Mouse (Mus musculus) kidney, adult 11 months (tissue): Measurements from ENCODE around the gene H2-D1.
"Not testable (repeated sequence)": the region's sequence is repeated elsewhere in the genome, so short reads cannot be mapped to it uniquely, and the experiment has no call there.

Experiments
- DNase-seq: peaks from one replicate; pipeline ENCODE4 v3.0.0; 2022

H2-D1 gene

DNA sequence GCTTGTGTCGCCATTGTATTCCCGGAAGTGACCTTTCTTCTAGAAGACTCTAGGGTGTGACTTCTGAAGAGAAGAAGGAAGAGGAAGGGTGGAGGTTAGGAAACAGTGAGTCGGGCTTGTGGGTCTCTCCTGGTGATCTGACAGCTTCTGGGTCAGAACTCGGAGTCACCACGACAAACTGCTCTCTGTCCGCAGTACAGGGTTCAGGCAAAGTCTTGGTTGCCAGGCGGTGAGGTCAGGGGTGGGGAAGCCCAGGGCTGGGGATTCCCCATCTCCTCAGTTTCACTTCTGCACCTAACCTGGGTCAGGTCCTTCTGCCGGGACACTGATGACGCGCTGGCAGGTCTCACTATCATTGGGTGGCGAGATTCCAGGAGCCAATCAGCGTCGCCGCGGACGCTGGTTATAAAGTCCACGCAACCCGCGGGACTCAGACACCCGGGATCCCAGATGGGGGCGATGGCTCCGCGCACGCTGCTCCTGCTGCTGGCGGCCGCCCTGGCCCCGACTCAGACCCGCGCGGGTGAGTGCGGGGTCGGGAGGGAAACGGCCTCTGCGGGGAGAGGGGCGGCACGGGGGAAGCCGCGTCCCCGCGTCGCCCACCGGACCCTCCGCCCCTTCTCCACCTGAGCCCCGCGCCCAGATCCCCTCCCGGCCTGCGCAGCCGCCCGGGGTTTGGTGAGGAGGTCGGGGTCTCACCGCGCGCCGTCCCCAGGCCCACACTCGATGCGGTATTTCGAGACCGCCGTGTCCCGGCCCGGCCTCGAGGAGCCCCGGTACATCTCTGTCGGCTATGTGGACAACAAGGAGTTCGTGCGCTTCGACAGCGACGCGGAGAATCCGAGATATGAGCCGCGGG is at the start of gene H2-D1:
H2-D1 (plus strand) TSS at position 67 of the 859 bp plus-strand sequence.
- peak; percentile 96 for DNase-seq

DNA sequence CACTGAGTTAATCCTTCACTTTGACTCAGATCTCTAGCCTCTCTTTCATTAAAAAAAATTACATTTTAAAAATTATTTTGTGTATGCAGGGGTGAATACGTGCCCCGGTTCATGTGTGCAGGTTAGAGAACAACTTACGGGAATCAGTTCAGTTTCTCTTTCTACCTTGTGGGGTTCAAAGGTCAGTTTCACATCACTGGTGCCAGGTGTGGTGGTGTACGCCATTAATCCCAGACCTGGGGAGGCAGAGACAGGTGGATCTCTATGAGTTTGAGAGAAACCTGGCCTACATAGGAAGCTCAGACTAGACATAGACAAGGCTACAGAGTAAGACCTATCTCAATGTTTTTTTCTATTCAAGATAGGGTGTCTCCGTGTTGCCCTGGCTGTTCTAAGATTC is 49.5 kb upstream of the H2-D1 start:
- no peak for DNase-seq

DNA sequence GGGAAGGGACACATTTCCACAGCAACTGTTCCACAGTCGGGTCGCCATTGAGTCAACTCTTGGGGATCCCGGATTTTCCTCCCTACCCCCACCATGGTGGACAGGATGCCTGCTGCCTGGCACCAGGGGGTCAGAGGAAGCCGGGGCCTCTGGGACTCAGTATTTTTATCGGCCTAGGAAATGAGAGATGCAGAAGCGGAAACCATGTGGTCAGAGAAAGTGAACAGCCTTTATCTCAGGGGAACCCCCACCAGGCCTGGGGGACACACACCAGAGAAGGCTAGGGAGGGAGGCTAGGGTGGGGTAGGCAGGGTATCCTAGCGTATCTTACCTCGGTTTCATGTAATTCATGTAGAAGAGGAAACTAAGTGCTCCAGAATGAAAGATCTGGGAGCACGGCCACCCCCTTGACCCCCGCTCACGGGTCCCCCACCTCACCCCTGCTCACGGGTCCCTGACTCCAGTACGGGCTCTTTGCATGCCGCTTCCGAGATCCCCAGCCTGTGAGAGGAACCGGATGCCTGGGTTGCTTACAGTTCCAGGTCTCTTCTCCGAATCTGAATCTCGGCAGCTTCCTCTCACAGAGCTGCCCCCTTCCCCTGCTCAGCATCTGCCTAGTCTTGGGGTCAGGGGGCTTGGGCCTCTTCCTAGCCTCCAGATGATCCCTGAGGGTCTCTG is 43.9 kb upstream of the H2-D1 start:
- DNase-seq, result peak; percentile 43

- no peak for DNase-seq
These were observed 42.9 kb upstream of the H2-D1 start for GRCm38 (mm10) chr17:35219601-35220041.

DNA sequence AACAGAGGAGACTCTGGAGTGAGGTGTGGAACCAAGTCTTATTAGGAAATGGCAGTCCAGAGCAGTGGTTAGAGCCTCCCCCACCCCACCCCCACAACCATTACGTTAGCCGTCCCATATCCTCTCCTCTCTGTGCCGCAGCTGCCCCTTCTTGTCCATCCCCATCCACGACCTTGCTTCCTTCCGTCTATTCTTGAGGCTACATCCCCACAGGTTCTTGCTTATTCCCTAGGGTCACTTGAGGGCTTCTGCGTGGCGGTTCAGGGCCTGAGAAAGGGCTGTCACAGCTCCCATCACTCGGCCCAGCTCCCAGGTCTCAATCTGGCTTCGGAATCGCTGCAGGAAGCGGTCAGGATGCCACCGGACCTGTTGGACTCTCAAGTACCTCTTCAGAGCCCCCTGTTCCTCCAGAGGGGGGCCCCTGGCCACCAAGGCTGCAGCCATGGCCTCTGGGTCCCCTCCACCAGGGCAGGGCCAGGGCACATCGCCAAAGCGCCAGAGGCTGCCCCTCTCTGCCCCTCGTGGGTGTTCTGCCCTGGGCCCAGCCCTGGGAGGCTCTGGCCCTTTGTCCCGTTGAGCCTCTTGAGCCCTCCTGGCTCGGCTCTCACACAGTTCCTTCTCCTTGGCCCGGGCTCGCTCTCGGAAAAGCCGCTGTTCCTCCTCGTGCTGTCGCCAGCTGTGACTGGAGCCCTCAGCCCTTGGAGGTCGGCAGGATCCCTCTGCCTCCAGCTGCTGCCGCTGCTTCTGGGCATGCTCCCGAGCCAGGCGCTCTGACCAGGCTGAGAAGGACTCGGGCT is 42.2 kb upstream of the H2-D1 start, which contains the start of gene Gm16181:
Gm16181 (plus strand) TSS at position 679 of the 797 bp plus-strand sequence.
- DNase-seq, result no peak

DNA sequence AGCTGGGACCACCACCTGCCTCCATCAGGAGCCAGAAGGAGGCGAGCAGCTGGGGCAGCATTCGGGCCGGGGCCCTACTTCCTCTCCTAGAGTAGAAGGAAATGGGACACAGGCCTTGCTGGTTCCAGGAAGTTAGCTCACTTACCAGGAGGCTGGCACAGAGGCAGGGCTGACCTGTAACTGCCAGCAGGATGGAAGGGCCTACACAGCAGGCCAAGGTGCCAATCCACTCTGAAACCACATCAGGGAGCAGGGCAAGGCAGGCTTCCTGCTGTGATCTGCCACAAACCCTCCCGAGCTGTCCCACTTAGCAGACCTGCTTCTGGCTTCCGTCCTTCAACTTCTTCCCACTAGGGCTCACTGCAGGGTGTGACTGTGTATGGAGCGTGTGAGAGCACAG is 40.2 kb upstream of the H2-D1 start:
- DNase-seq, result no peak

DNA sequence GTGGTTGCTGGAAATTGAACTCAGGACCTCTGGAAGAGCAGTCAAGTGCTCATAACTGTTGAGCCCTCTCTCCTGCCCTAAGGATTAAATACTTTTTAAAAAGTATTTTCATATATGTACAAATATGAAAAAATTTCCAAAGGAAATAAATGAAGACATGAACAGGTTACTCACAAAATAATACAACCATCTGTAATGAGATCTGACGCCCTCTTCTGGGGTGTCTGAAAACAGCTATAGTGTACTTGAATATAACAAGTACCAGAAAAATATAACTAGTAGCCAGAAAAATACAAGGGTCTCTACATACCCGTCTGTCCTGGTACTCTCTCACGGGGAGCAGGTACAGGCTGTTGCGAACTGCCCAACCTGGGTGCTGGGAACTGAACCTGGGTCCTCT is 37.9 kb upstream of the H2-D1 start:
- no peak for DNase-seq

DNA sequence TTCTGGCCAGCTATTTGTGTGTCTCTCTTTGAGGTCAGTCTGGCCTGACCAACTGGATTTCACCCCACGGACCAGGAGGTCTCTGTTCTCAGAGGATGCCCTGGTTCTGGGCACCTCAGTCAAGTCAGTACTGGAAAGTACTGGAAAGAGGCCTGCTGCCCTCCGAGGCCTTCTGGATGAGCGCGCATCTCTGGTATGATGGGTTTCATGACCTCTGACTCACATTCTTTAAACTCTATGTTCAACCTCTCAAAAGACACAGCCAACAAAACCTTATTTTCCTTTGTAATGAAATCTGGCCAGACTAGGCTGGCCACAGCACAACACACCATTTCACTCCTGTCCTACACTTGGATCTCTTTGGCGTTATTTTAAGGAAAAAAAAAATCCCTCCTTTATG is 37.1 kb upstream of the H2-D1 start:
- no peak for DNase-seq

- no peak for DNase-seq
These were observed 35.9 kb upstream of the H2-D1 start for GRCm38 (mm10) chr17:35226561-35227046.

- DNase-seq, result no peak
These were observed 31.5 kb upstream of the H2-D1 start for GRCm38 (mm10) chr17:35231022-35231421.

GRCm38 (mm10) chr17:35232043-35232442 is 30.5 kb upstream of the H2-D1 start:
- DNase-seq, result peak; percentile 69

DNA sequence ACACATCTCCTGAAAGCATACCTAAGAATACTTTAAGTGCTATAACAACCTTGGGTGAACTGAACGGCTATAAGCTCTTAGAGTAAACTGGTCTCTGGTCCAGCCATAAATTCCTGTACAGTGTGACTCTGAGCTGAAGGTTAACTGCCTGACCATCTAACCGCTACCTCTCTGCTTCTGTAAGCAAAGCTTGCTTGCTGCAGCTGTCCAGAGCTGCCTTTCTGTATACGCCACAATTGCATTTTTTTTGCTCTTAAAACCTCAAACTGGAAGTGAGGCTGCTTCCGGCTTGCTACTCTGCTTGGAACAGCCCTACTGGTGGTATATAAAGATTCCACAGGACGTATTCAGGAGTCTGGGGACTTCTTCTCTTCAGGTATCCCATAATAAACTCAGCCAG is 29.9 kb upstream of the H2-D1 start:
- DNase-seq, result no peak

DNA sequence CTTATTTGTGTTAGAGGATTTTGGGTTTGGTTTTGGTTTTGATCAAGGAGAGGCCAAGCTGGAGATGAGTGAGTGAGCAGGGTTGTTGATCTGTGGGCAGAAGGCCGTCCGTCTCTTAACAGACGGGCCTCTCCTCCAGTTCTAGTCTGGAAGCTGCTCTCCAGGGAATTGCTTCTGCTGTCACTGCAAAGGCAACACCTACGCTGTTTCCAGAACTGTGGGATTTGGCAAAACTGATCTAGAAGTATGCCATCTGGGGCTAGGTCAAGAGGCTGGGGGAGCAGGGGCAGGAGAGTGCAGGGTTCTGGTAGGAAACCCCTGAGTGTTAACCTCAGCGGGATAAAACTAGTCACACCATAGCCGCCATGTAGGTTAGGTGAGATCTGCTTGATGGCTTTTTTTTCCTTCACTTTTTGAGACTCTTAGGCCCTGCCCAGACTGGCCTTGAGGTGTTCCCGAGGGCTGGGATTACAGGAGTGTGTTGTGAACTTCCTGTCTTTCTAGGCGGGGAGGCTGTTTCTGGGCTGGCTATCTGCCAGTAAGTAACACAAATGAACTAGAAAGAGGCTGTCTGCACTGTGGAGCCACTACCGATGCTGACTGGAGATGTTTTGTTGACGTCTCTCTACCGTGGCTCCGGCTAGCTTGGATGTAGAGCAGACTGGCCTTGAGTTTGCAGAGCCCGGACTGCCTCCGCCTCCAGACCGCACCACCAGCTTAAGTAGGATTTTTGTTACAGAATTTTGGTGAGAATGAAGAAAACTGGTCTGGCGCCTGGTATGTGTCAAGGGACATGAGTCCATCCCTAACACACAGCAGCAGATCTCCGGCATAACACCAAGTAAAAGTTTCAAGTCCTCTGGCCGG is 29.2 kb upstream of the H2-D1 start, which contains the start of gene Atp6v1g2:
Atp6v1g2 (plus strand) TSS at position 547 of the 867 bp plus-strand sequence.
- DNase-seq, result no peak

DNA sequence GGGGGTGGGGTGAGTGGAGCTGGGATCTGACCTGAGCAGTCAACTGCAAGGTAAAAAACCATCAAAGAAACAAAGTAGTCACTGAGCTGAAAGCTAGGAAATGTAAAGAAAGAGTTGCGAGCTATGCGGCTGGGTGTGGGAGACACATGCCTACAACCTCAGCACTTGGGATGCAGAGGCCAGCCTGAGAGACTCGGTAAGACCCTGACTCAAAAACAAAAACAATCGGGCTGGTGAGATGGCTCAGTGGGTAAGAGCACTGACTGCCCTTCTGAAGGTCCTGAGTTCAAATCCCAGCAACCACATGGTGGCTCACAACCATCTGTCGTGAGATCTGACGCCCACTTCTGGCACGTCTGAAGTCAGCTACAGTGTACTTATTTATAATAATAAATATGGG is 28.4 kb upstream of the H2-D1 start:
- not testable (repeated sequence) for DNase-seq

DNA sequence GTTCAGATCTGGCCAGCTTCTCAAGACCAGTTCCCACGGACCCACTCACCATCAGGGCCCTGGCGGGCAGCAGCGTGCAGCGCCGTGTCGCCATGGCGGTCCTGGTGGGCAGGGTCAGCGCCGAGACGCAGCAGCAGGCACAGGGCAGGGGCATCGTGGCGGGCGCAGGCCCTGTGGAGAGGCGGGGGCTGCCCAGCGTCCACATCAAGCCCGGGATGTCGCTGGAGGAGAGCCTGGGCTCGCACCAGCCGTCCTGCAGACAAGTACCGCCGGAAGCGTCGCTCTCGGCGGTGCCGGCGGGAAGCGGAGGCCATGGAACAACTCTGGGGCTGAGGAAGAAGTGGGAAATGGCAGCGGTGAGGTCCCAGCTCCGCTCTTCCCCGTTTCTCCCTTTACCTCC is 27.6 kb upstream of the H2-D1 start:
- DNase-seq, result peak; percentile 36

DNA sequence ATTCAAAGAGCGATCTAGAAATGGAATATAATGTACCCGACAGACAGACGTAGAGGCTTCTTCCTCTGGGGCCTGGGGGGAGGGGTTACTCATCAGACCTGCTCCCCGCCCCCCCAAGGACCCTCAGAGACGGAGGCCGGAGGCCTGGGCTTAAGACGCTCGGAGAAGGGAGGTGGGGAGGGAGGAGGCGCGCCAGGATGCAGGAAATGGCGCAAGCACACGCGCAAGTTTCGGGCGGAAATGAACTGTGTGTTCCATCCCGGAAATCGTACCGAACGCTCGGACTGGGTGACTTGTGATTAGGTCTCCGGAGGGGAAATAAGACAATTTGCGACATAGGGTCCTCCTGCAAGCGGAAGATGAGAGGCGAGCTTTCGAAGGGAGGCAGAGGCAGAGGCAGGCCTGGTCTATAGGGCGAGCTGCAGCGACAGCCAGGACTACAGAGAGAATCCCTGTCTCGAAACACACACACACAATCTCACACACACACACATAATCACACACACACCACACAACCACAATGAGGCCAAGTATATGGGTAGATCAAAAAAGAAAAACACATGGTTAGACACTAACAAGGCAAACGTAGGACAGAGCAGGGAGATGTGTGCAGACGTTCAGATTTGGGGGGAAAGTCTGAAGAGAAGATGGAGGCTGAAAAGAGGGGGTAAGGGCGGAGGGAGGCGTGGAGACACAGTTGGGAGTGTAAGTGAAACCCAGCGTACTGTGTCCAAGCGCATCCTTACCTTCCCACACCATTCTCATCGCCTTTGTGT is 26.7 kb upstream of the H2-D1 start, which contains the start of gene Nfkbil1:
Nfkbil1 (minus strand) TSS at position 179 of the 776 bp plus-strand sequence.
- DNase-seq, result peak; percentile 92

GRCm38 (mm10) chr17:35236390-35236746 is 26.2 kb upstream of the H2-D1 start:
- DNase-seq, result peak; percentile 90

DNA sequence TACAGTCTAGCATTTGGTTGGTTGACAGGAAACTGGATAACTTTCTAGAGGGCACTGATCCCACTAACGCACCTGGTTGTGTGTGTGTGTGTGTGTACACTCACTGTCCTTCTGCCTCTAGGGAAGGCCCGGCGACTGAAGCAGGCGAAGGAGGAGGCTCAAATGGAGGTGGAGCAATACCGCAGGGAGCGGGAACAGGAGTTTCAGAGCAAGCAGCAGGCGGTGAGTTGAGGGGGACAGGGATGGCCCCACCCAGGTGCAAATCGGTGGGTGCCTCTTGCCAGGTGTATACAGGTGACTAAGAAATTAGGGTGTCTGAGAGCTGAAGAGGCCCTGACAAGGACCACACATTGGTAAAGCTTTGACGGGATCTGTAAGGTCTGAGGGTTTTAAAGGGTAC is 25.5 kb upstream of the H2-D1 start:
- DNase-seq, result no peak

DNA sequence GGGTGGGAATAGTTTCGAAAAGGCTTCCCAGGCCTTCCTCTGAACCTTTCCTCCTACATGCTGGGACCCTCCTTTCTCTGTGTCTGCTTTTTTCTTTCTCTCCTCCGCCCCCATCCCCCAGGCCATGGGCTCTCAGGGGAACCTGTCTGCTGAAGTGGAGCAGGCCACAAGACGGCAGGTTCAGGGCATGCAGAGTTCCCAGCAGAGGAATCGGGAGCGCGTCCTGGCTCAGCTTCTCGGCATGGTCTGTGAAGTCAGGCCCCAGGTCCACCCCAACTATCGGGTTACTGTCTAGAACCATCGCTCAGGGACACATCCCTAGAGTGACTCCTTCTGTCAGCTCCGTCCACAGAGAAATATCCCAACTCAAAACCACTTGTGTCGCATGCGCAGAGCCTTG is 25.0 kb upstream of the H2-D1 start:
- DNase-seq, result no peak

DNA sequence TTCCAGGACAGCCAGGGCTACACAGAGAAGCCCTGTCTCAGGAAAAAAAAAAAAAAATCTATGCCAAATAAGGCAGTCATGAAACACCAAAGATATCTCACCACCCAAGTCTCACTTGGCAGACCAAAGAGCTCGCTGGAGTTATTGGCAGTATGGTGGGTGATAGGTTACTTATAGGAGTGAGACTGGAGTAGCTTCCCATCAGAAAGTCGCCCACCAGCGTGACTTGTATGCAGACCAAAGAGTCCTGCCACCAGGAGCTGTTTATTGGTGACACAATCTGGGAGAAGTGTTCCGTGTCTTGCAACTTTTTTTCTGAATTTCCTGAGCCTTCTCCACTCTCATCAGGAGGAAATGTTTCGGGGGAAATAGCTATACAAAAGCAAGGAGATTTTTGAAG is 22.8 kb upstream of the H2-D1 start:
- no peak for DNase-seq
